Mouse (Mus musculus) myocyte (in vitro differentiated cells): ENCODE results near the gene Ddx39. TPM values are rescaled to one million over a fixed set of nuclear protein-coding genes. Genes with fewer than 3 reads are reported as not detected.

Source experiments
- H3K27me3 ChIP-seq: one replicate; pipeline ENCODE4 v1.6.1; 2011; ENCODE audit not compliant: control insufficient read depth, insufficient read depth, insufficient read length
- H3K36me3 ChIP-seq: one replicate; pipeline ENCODE4 v1.6.1; 2011; ENCODE audit not compliant: control insufficient read depth, insufficient read depth
- H3K4me2 ChIP-seq: one replicate; pipeline ENCODE4 v1.6.1; 2011; ENCODE audit warnings: low read depth, control low read depth
- H3K4me3 ChIP-seq: one replicate; pipeline ENCODE4 v1.5.1; 2011; ENCODE audit warnings: mild to moderate bottlenecking, control low read depth, moderate library complexity
- H3K79me2 ChIP-seq: one replicate; pipeline ENCODE4 v1.6.1; 2011; ENCODE audit not compliant: control insufficient read depth, insufficient read depth
- H3ac ChIP-seq: one replicate; pipeline ENCODE4 v1.6.1; 2011; ENCODE audit not compliant: control insufficient read depth, insufficient read length
- CEBPB ChIP-seq: IDR thresholded peaks from 2 replicates; pipeline ENCODE4 v1.6.1; 2011; ENCODE audit warnings: mild to moderate bottlenecking, moderate library complexity; ENCODE audit not compliant: poor library complexity, insufficient read depth, severe bottlenecking
- E2F4 ChIP-seq: IDR thresholded peaks from one replicate; pipeline ENCODE4 v1.6.1; 2011; ENCODE audit warnings: mild to moderate bottlenecking, control low read depth, moderate library complexity; ENCODE audit not compliant: insufficient read depth
- MAX ChIP-seq: IDR thresholded peaks from one replicate; pipeline ENCODE4 v1.6.1; 2011; ENCODE audit warnings: low read depth, mild to moderate bottlenecking, control low read depth
- MYOD1 ChIP-seq, 3 experiments: IDR thresholded peaks; one replicate each; pipeline ENCODE4 v1.6.1; 2011; ENCODE audit warnings: control low read depth in 2 of 3, low read depth in 2 of 3, mild to moderate bottlenecking in 2 of 3, moderate library complexity in 1 of 3; ENCODE audit not compliant: insufficient read length in 2 of 3, control insufficient read depth in 1 of 3
- MYOG ChIP-seq, 3 experiments: IDR thresholded peaks; one replicate each; pipeline ENCODE4 v1.6.1; 2011; ENCODE audit warnings: control low read depth in 2 of 3, low read depth in 2 of 3, mild to moderate bottlenecking in 2 of 3; ENCODE audit not compliant: insufficient read length in 2 of 3, control insufficient read depth in 1 of 3, insufficient read depth in 1 of 3
- POLR2A ChIP-seq: IDR thresholded peaks from one replicate; pipeline ENCODE4 v1.6.1; 2011; ENCODE audit warnings: low read depth, mild to moderate bottlenecking, control low read depth, moderate library complexity; ENCODE audit not compliant: insufficient read length
- POLR2AphosphoS2 ChIP-seq: IDR thresholded peaks from one replicate; pipeline ENCODE4 v1.6.1; 2011; ENCODE audit warnings: low read depth, control low read depth; ENCODE audit not compliant: insufficient read length
- REST ChIP-seq: IDR thresholded peaks from one replicate; pipeline ENCODE4 v1.6.1; 2011; ENCODE audit warnings: mild to moderate bottlenecking, control low read depth, moderate library complexity; ENCODE audit not compliant: insufficient read depth, insufficient read length
- SRF ChIP-seq: IDR thresholded peaks from one replicate; pipeline ENCODE4 v1.6.1; 2011; ENCODE audit warnings: low read depth; ENCODE audit not compliant: control insufficient read depth, insufficient read length
- TCF12 ChIP-seq: IDR thresholded peaks from one replicate; pipeline ENCODE4 v1.6.1; 2011; ENCODE audit warnings: mild to moderate bottlenecking, control low read depth; ENCODE audit not compliant: poor library complexity, insufficient read depth, severe bottlenecking
- TCF3 ChIP-seq: IDR thresholded peaks from one replicate; pipeline ENCODE4 v1.6.1; 2011; ENCODE audit warnings: low read depth, control low read depth; ENCODE audit not compliant: insufficient read length
- USF1 ChIP-seq: IDR thresholded peaks from one replicate; pipeline ENCODE4 v1.6.1; 2011; ENCODE audit warnings: low read depth, mild to moderate bottlenecking, control low read depth, moderate library complexity
- polyA plus RNA-seq: library from polyadenylated mRNA; unstranded; fragments of >200 nt; fragmentation: generic; extraction: Trizol; gene quantifications from one replicate; pipeline ENCODE4 v1.2.1, GENCODE M21; 2012; ENCODE audit warnings: missing spikeins

The Ddx39 gene
- polyA plus RNA-seq, 1 experiment = 113 TPM

- Histone ChIP-seq H3ac (no peak overlapping the region), H3K4me3 (no peak overlapping the region), H3K79me2 (no peaks in the 10 kb centered on the region), H3K36me3 (peaks cover 10% of the 10 kb centered on the region), H3K27me3 (no peaks in the 10 kb centered on the region), H3K4me2 (no peak overlapping the region)
- TF ChIP-seq POLR2A = no peak
- no peak for TF ChIP-seq SRF
- no peak for TF ChIP-seq REST
- TF ChIP-seq USF1 = no peak
- TF ChIP-seq CEBPB = no peak
- TF ChIP-seq TCF3 = no peak
- no peak for TF ChIP-seq POLR2AphosphoS2
- no peak for TF ChIP-seq TCF12
- no peak for TF ChIP-seq MYOG (IDR thresholded peaks at IDR 0.05; ENCODE audit: control insufficient read depth in 1 of 3, insufficient read depth in 1 of 3, insufficient read length in 2 of 3, low read depth in 2 of 3)
- no peak for TF ChIP-seq E2F4
- no peak for TF ChIP-seq MYOD1 (IDR thresholded peaks at IDR 0.05; ENCODE audit: control insufficient read depth in 1 of 3, insufficient read length in 2 of 3, low read depth in 2 of 3)
- no peak for TF ChIP-seq MAX
These were observed 19.4 kb upstream of the Ddx39 start for GRCm38 (mm10) chr8:83695351-83696106.

GRCm38 (mm10) chr8:83697374-83698220 is 17.4 kb upstream of the Ddx39 start:
- no peak for TF ChIP-seq TCF12
- peak in 1 of 3 experiments; percentile 32 for TF ChIP-seq MYOG (IDR thresholded peaks at IDR 0.05; ENCODE audit: control insufficient read depth in 1 of 3, insufficient read depth in 1 of 3, insufficient read length in 2 of 3, low read depth in 2 of 3)
- peak; percentile 16 to 69 (median 43) for TF ChIP-seq MYOD1 (IDR thresholded peaks at IDR 0.05; ENCODE audit: control insufficient read depth in 1 of 3, insufficient read length in 2 of 3, low read depth in 2 of 3)
- no peak for TF ChIP-seq E2F4
- no peak for TF ChIP-seq POLR2AphosphoS2
- TF ChIP-seq POLR2A = peak; percentile 30
- no peak for TF ChIP-seq CEBPB
- no peak for TF ChIP-seq TCF3
- no peak for TF ChIP-seq SRF
- TF ChIP-seq MAX = no peak
- TF ChIP-seq REST = no peak
- TF ChIP-seq USF1 = no peak
- H3K4me2 ChIP-seq = peak overlapping the region; percentile 97
- peak overlapping the region; percentile 10 for H3ac ChIP-seq
- H3K27me3 ChIP-seq = no peaks in the 10 kb centered on the region
- H3K4me3 ChIP-seq = peak overlapping the region; percentile 49
- no peaks in the 10 kb centered on the region for H3K79me2 ChIP-seq
- H3K36me3 ChIP-seq = no peaks in the 10 kb centered on the region

GRCm38 (mm10) chr8:83698291-83698660 is 16.7 kb upstream of the Ddx39 start:
- Histone ChIP-seq H3K79me2 (no peaks in the 10 kb centered on the region), H3K27me3 (no peaks in the 10 kb centered on the region), H3ac (peak overlapping the region; percentile 10), H3K4me2 (peak overlapping the region; percentile 97), H3K4me3 (peak overlapping the region; percentile 49), H3K36me3 (no peaks in the 10 kb centered on the region)
- TF ChIP-seq USF1 (no peak), MYOG (IDR thresholded peaks at IDR 0.05; ENCODE audit: control insufficient read depth in 1 of 3, insufficient read depth in 1 of 3, insufficient read length in 2 of 3, low read depth in 2 of 3) (no peak), CEBPB (no peak), TCF3 (no peak), MAX (no peak), POLR2A (no peak)

GRCm38 (mm10) chr8:83698661-83699453 is 16.1 kb upstream of the Ddx39 start, which contains the start of gene Pkn1:
Pkn1 (minus strand) TSS chr8:83699179.
- TF ChIP-seq POLR2A (peak; percentile 90), MYOD1 (IDR thresholded peaks at IDR 0.05; ENCODE audit: control insufficient read depth in 1 of 3, insufficient read length in 2 of 3, low read depth in 2 of 3) (peak in 1 of 3 experiments; percentile 4), E2F4 (no peak), USF1 (peak; percentile 69), POLR2AphosphoS2 (peak; percentile 58)
- no peaks in the 10 kb centered on the region for H3K27me3 ChIP-seq

More at GRCm38 (mm10) chr8:83698661-83699453, 16.1 kb upstream of the Ddx39 start, which contains the start of gene Pkn1:
- H3K4me3 ChIP-seq = peak within 1 kb of the TSS; percentile 49
- peak within 1 kb of the TSS; percentile 97 for H3K4me2 ChIP-seq
- H3ac ChIP-seq = peak within 1 kb of the TSS; percentile 10
- no peaks in the 10 kb centered on the region for H3K79me2 ChIP-seq
- no peaks in the 10 kb centered on the region for H3K36me3 ChIP-seq
